Mouse (Mus musculus): ENCODE measurements around the gene Sco1. TPM values are rescaled to one million over a fixed set of nuclear protein-coding genes. Genes with fewer than 3 reads are reported as not detected.
"Not testable (repeated sequence)": the region's sequence is repeated elsewhere in the genome, so short reads cannot be mapped to it uniquely, and the experiment has no call there.

Gene Sco1
- total RNA-seq, 2 experiments from 2014 or later = 8.5 to 8.6 TPM

DNA sequence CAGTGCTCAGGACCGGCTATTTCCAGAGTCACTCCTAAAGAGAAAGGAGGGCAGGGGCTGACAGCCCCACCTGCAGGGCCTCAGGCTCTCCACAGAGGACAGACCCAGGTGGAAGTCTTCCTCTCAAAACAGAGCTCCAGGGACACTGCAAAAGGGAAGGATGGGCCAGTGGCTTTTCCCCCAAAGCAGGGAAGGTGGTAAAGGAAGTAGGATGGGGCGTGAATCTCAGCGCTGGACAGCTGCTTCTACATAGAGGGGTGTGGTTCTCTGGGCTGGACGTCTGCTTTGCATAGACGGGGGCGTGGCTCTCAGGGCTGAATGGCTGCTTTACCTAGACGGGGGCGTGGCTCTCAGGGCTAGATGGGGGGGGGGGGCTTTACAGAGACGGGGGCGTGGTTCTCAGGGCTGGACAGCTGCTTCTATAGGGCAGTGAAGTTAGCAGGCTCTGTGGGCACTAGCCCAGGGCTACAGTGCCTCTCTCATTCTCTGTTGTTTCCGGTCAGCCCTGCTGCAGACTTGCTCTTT lies 28.7 kb downstream of the Sco1 start:
- DNase-seq = no peak
- intact Hi-C loops (cut with DNase I; ENCODE audit: low total_unique reads) = loop anchor here (5.0 kb wide), 1 partner anchor 174 kb away; no protein-coding TSS in a partner anchor

DNA sequence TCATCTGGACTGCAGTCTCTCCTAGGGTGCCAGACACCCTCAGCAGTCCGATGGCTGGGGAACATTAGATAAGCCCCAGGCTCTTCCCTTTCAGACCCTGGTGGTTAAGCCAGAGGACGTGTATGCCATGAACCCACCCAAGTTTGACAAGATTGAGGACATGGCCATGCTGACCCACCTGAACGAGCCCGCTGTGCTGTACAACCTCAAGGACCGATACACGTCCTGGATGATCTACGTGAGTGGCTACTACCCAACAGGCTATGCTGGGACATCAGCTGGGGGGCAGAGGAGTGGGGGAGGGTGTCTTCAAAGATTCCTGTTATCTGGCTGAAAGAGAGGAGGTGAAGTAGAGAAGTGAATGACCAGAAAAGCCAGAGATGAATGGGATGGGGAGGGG lies 29.7 kb downstream of the Sco1 start:
- intact Hi-C loops (cut with DNase I; ENCODE audit: low total_unique reads) = loop anchor here (5.0 kb wide), 1 partner anchor 175 kb away; no protein-coding TSS in a partner anchor
- DNase-seq = no peak

DNA sequence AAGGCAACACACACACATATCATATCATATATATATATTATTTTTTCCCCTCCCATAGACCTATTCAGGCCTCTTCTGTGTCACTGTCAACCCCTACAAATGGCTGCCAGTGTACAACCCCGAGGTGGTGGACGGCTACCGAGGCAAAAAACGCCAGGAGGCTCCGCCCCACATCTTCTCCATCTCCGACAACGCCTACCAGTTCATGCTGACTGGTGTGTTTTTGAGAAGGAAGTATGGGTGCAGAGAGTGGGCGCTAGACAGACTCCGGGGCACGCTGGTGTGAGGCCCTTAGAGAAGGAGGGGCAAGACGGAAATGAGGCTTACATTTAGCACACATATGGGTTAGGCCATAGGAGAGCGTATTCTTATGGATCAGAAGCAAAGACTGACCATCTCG lies 30.3 kb downstream of the Sco1 start:
- intact Hi-C loops (cut with DNase I; ENCODE audit: low total_unique reads) = loop anchor here (5.0 kb wide), 1 partner anchor 175 kb away; no protein-coding TSS in a partner anchor
- DNase-seq = no peak

DNA sequence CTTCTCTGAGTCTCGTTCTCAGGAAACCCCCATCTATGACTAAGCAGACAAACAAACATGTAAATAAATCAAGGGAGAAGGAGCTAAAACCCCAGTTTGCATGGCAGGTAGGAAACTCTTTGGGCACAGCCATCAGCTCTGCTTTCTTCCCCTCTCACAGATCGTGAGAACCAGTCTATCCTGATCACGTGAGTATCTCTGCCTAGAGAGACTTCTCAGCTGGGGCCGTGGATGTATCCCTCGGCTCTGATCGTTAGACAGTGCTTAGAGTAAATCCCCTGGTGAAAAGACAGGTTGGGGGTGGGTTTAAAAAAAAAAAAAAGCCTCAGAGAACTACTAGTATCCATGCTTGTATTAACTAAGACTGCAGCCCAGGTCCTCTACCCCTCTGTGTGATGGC lies 30.8 kb downstream of the Sco1 start:
- DNase-seq = no peak
- intact Hi-C loops (cut with DNase I; ENCODE audit: low total_unique reads) = loop anchor here (5.0 kb wide), 1 partner anchor 176 kb away; no protein-coding TSS in a partner anchor

DNA sequence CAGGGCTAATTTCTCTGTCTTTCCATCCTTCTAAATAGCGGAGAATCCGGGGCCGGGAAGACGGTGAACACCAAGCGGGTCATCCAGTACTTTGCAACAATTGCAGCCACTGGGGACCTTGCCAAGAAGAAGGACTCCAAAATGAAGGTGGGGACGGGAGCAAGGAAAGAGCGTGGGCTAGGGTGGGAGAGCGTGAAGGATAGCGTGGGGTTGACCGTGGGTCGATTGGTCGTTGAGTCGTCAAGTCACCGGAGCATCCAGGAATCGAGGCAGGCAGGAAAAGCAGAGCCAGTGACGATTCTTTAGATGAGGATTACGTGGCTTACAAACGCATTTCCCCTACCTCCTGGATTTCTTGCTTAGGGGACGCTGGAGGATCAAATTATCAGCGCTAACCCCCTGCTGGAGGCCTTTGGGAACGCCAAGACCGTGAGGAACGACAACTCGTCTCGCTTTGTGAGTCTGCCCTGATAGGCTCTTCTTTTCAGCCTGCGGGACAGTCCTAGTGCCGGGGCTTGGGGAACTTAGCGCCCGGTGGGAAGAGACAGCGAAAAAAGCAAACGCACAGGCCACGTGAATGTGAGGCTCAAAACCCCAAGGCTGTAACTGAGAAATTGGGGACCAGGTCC lies 31.4 kb downstream of the Sco1 start:
- DNase-seq = no peak
- intact Hi-C loops (cut with DNase I; ENCODE audit: low total_unique reads) = loop anchor here (5.0 kb wide), 1 partner anchor 177 kb away; no protein-coding TSS in a partner anchor

DNA sequence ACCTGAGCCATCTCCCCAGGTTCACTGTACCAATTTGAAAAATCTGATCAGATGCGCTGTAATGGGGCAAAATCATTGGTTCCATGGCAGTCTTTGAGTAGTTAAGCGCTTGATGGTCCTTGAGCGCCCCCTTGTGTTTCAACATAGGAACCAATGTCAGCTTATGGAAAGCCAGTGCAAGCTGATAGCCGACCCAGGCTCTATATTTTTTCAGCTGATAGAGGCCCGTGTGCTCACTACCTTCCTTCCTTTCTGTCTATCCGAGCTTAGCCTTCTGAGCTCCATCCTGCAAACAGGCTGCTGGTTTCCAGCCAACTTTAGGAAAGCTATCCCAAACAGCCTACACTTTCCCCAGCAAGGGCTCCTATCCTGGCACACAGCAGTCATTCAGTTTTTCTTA lies 33.0 kb downstream of the Sco1 start:
- DNase-seq = peak; percentile 68
- intact Hi-C loops (cut with DNase I; ENCODE audit: low total_unique reads) = no loop called here

DNA sequence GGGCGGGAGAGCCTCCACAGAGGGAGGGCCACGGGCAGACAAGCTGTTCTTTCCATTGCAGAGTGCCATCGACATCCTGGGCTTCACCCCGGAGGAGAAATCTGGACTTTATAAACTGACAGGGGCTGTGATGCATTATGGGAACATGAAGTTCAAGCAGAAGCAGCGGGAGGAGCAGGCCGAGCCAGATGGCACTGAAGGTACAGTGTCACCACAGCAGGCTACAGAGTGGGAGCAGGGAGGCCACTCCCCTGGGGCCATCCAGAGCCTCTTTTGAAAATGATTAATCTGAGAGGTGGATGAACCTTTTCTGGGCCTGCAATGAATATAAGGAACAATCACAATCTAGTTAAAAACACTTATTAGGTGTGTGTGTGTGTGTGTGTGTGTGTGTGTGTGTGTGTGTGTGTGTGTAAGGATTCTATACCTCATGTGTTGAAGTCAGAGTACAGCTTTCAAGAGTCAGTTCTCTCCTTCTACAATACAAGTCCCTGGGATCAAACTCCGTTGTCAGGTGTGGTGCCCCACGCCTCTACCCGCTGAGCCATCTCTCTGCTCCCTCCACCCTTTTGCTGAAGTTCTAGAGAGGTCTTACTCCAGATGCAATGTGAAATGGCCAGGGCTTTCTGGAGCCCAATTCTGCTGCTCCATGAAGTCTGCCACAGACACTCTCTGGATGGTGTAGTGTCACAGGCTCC lies 34.1 kb downstream of the Sco1 start:
- intact Hi-C loops (cut with DNase I; ENCODE audit: low total_unique reads) = no loop called here

DNA sequence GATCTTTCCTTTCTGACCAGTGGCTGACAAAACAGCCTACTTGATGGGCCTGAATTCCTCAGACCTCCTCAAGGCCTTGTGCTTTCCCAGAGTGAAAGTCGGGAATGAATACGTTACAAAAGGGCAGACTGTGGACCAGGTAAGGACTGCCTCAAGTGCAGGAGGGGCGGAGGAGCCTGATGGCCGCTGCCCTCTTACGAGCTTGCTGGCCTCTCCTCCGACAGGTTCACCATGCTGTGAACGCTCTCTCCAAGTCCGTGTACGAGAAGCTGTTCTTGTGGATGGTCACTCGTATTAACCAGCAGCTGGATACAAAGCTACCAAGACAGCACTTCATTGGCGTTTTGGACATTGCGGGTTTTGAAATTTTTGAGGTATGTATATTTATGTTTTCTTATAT lies 34.8 kb downstream of the Sco1 start:
- intact Hi-C loops (cut with DNase I; ENCODE audit: low total_unique reads) = no loop called here
- no peak for DNase-seq

More for the DNA sequence above, 34.1 kb downstream of the Sco1 start:
- DNase-seq = no peak

DNA sequence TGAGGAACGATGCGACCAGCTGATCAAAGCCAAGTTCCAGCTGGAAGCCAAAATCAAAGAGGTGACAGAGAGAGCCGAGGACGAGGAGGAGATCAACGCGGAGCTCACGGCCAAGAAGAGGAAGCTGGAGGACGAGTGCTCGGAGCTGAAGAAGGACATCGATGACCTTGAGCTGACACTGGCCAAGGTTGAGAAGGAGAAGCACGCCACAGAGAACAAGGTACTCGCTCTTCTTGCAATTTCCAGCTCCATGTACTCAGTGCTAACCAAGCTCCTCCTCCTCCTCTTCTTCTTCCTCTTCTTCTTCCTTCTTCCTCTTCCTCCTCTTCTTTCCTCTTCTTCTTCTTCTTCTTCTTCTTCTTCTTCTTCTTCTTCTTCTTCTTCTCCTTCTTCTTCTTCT lies 39.9 kb downstream of the Sco1 start:
- intact Hi-C loops (cut with DNase I; ENCODE audit: low total_unique reads); DNase-seq: not testable (repeated sequence)

DNA sequence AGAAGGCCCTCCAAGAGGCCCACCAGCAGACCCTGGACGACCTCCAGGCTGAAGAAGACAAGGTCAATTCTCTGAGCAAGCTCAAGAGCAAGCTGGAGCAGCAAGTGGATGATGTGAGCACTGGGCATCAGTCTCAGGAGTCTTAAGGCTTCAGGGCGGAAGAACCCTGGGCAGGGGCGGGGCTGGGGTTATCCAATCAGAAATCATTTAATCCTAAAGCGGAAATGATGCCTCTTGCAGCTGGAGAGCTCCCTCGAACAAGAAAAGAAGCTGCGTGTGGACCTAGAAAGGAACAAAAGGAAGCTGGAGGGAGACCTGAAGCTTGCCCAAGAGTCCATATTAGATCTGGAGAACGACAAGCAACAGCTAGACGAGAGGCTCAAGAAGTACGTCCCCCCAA lies 40.7 kb downstream of the Sco1 start:
- intact Hi-C loops (cut with DNase I; ENCODE audit: low total_unique reads) = no loop called here
- DNase-seq = no peak

DNA sequence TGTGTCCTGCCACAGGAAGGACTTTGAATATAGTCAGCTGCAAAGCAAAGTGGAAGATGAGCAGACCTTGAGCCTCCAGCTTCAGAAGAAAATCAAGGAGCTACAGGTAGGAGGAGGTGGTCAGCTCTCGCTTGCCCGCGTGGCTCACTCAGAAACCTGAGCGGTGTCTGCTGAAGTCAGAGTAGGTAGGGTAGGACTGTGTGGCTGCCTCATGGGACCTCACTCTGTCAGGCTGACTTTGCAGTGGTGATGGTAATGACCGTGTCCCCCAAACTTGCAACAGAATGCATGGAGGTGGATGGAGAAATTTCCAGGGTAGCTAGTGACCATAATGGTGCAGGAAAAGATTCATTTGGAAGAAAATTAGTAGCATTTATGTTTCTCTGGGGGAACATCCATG lies 41.2 kb downstream of the Sco1 start:
- DNase-seq = no peak
- intact Hi-C loops (cut with DNase I; ENCODE audit: low total_unique reads) = no loop called here

DNA sequence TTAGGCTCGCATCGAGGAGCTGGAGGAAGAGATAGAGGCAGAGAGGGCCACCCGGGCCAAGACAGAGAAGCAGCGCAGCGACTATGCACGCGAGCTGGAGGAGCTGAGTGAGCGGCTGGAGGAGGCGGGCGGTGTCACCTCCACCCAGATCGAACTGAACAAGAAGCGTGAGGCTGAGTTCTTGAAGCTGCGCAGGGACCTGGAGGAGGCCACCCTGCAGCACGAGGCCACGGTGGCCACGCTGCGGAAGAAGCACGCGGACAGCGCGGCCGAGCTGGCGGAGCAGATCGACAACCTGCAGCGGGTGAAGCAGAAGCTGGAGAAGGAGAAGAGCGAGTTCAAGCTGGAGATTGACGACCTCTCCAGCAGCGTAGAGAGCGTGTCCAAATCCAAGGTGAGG lies 42.0 kb downstream of the Sco1 start:
- intact Hi-C loops (cut with DNase I; ENCODE audit: low total_unique reads) = no loop called here
- DNase-seq = no peak

DNA sequence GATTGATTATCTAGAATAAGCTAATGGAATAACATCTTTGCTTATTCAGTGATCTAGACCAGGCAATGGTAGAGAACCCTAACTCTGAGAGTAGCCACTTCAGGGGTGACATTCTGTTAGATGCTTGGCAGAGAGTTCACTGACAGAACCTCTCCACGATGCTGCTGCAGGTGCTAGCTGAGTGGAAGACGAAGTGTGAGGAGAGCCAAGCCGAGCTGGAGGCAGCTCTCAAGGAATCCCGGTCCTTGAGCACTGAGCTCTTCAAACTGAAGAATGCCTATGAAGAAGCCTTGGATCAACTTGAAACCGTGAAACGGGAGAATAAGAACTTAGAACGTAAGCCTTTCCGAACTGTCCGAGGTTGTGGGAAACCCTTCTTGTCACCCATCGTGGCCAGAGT lies 45.2 kb downstream of the Sco1 start:
- no peak for DNase-seq
- intact Hi-C loops (cut with DNase I; ENCODE audit: low total_unique reads) = no loop called here

DNA sequence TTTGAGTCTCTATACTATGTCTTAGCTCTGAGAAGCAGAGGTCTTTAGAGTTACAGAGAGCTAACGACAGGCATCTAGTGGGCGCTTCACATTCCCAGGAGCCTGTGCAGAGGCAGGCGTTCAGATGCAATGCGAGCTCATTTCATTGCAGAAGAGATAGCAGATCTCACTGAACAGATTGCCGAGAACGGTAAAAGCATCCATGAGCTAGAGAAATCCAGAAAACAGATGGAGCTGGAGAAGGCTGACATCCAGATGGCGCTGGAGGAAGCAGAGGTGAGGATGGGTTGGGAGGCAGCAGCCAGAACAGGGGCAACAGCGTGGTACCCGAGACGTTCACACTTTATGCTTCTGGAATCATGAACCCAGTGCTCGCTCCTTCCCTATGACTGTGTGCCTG lies 46.0 kb downstream of the Sco1 start:
- intact Hi-C loops (cut with DNase I; ENCODE audit: low total_unique reads) = no loop called here
- no peak for DNase-seq

DNA sequence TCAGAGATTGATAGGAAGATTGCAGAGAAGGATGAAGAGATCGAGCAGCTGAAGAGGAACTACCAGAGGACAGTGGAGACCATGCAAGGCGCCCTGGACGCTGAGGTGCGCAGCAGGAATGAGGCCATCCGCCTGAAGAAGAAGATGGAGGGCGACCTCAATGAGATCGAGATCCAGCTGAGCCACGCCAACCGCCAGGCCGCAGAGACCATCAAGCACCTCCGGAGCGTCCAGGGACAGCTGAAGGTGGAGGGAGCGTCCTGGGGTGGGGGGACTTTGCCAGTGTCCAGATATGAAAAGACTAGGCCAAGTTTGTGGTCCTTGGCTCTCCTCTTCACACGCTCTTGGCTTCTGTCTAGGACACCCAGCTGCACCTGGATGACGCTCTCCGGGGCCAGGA lies 46.8 kb downstream of the Sco1 start:
- no peak for DNase-seq
- intact Hi-C loops (cut with DNase I; ENCODE audit: low total_unique reads) = no loop called here

DNA sequence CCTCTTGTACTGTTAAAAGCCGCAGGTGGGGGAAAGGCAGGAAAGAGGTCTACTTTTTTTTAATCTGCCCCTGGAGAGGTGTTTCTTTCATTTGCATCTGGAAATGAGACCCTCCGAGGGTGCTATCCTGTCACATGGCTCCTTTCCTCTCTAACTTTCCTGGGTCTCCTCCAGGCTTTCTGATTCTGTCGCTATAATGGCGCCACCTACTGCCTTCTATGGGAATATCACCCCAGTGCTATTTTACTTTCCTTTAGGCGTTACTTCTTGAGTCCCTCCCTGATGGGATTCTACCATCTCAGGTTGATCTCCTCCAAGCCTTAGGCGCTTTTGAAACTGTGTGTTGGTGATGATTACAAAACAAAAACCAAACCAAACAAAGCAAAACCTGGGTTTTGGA lies 47.7 kb downstream of the Sco1 start:
- DNase-seq = no peak
- intact Hi-C loops (cut with DNase I; ENCODE audit: low total_unique reads) = no loop called here

DNA sequence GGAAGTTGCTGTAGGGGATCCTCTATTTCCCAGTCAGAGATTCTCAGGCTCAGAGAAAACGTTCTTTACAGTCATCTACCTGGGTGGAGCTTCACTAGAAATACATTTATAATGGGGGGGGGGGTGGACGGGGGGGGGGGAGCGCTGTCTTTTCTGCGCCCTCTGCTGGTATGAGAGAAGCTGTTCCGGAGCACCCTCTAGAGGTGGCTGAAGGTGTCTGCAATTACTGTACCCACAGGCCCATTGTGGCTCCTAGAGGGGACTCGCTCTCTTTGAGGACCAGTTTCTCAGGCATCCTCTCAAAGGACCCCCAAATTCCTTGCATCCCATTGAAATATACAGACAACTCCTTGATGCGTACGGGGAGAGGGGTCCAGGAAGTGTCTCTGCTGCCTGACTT lies 49.2 kb downstream of the Sco1 start:
- peak; percentile 39 for DNase-seq
- intact Hi-C loops (cut with DNase I; ENCODE audit: low total_unique reads) = no loop called here

DNA sequence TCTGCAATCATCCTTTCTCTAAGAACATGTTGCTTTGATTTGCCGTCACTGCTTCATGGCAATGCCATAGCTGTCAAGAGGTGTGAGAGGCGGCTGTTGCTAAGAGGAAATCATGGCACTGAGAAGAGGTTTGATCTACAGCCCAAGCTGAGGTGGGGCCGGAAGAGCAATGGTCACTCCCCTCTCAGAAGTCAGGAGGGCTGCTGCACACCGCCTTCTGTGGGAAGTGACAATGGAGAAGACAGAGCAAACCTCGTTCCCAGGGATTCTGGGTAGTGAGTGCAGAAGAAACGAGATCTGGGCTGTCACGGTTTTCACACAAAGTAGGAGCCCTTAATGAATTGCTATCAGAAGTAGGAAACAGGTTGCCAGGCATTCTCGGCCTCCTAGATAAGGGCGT lies 50.8 kb downstream of the Sco1 start:
- intact Hi-C loops (cut with DNase I; ENCODE audit: low total_unique reads) = no loop called here
- DNase-seq = no peak

DNA sequence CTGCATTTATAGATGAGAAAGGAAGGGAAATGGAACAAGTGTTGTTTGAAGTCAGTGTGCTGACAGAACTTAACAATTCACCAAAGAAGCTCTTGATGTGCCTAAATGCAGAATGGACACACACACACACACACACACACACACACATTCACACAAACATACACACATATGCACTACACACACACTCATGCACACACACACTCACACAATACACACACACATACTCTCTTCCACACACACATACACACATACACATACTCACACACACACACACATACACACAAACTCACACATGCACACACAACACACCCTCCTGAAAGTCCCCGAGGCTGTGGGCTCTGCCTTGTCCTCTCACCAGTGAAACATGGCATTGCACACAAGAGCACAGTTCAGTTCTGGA lies 51.8 kb downstream of the Sco1 start:
- DNase-seq = no peak
- intact Hi-C loops (cut with DNase I; ENCODE audit: low total_unique reads) = no loop called here

DNA sequence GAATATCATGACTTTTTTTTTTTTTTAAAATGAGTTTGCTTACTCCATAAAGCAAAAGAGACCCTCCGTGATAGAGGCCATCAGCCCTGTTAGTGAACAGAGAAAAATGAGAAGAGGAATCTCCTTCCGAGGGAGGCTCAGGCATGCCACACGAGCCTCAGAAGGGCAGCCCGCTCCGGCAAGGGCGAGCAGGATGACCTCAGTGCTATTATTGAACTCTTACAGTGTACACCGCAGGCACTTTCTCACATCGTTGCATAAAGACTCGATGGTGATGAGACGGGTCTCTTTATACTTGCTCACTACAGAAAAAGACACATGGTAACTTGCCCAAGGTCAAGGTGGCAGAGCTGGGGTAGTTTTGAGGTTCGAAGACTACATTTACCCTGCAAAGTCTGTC lies 52.2 kb downstream of the Sco1 start:
- intact Hi-C loops (cut with DNase I; ENCODE audit: low total_unique reads) = no loop called here
- DNase-seq = peak; percentile 44

DNA sequence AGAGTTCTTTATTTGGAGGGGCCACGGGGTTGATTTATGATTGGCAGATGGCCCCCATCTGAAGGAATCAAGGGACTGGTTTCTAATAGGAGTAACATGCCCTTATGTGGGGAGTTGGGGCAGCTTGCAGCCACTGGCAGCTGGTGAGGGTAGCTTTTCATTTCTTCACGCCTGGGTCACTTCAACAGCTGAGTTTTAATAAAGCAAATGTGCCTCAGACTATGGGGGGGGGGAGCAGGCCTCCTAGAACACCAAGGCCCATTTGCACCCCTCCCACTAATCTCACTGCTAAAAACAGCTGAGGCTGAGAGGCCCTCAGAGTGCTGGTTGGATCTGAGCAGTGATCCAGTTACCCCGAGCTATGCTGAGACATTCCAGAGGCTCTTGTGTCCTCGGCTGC lies 53.2 kb downstream of the Sco1 start:
- DNase-seq = peak; percentile 49
- intact Hi-C loops (cut with DNase I; ENCODE audit: low total_unique reads) = no loop called here

Measured in gastrocnemius, postnatal 14 days (tissue).